Mouse (Mus musculus): Measurements from ENCODE around the gene Lrrtm3.

Lrrtm3 gene

DNA sequence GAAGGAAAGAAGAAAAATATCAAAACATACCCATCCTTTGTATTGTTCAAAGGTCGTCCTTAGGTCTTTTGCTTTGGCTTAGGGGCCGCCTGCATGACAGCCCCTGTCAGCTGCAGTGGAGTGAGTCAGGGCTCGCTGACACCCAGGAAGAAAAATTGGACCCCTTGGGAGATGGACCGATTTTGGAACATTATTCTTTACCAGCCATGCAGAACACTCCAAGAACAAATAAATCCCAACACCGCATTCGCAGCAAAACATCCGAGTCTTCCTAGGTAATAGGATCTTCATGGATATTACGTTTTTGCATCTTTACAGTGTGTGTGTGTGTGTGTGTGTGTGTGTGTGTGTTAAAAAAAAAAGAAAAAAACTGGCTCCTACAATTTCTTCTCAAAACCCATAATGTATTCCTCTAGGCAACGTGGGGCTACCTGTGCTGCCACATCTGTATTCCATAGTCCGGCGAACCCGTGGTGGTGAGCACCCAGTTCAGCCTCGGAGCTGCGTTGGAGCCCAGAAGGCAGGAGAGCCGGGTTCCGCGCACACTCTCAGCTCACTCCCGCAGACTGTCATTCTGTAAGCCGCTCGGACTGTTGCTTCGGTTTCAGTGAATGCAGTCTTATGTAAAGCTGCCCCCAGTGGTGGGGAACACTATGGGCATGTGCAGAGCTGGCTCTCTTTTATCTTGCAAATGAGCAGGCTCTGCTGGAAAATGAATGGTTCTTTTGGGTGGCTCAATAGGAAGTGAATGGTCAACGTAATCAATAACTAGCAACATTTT, at the start of gene Lrrtm3:
Gene Lrrtm3, minus strand, starts transcription at position 598 of the 781 bp plus-strand sequence.
- DNase-seq (ENCODE audit: low spot score in 2 of 2): peak; percentile 91 to 93

DNA sequence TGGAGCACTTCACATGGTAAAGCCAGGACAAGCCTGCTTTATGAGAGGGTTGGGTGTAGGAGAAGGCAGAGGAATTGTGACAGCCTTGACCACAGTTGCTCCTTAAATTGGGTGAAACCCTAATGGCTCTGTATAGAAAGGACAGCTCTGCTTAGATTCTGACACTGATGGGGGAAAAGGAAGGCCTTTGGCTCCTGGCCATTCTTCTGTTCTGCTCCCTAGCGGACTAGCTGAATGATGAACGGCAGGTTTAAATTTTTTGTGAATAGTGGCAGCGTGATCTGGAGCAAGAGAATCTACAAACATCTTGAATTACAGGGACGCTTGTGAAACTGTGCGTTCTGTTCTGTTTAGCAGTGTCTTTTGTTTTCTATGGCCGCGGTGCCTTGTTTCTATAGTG, 45.4 kb upstream of the Lrrtm3 start:
- DNase-seq (ENCODE audit: low spot score in 2 of 2): no peak

DNA sequence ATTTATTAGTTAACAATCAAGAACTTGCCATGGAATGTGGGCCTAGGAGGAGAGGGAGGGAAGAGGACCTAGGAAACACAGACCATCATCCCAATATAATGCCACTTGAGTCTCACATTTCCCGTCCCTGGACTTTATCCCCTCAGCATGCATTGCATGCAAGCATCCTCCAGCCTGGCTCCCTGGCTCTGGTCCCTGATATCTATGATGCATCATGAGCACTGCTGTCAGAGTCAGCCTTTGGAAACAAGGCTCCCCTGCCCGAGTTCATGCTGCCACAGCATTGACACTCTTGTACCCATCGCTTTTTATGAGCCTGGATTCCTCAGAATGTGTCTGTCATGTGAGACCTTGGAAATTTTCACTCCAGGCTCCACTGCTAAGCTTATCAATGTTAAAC, 43.4 kb upstream of the Lrrtm3 start:
- no peak for DNase-seq (ENCODE audit: low spot score in 2 of 2)

DNA sequence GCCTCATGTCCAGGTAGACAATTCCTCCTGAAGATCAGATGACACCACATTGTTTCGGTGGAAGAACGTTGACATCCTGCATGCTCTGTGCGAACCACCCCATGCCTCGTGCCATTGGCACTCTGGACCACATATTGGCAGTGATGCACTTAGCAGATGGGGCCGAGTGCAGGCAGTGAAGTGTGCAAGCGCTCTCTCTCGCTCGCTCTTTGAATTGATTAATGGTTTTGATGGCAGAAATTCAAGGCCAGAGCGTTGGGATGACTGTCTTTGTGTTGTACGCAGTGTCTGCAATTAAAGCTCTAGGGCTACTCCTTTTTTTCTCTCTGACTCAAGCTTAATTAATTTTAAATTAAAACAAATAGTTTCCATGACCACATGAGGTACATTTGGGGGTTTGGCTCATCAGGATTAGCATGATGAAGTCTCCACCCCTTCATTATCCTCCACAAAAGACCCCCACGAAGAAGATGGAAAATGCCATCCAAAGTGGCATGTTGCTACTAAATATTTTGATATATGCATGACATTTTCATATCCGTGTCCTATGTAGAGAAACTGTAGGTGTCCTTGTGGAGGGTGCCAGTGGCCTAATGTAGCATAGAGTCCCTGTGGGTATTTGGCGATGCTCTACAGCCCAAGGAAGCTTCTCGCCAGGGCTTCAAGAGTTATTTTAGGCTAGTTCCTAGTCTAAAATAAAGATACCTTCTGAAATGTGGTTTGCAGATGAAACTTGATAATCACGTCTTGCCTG, 40.5 kb upstream of the Lrrtm3 start:
- peak in 1 of 2 experiments; percentile 27 for DNase-seq (ENCODE audit: low spot score in 2 of 2)

DNA sequence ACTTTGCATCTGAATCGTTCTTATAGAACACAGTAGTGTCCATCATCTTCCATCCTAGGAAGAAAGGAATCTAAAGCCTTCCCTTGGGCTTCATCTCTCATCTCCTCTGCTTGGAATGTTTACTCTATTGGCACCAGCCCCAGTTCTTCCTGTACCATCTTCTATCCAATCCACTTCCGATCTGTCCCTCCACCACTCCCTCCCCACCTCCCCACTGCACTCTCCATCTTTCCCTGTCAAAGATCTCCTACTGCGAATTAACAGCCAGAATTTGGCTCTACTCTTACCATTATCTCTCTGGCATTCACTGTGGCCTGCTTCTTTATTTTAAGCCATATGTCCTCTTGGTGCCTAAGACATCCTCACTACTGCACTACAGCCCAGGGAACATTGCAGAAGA, 28.8 kb upstream of the Lrrtm3 start:
- no peak for DNase-seq (ENCODE audit: low spot score in 2 of 2)

DNA sequence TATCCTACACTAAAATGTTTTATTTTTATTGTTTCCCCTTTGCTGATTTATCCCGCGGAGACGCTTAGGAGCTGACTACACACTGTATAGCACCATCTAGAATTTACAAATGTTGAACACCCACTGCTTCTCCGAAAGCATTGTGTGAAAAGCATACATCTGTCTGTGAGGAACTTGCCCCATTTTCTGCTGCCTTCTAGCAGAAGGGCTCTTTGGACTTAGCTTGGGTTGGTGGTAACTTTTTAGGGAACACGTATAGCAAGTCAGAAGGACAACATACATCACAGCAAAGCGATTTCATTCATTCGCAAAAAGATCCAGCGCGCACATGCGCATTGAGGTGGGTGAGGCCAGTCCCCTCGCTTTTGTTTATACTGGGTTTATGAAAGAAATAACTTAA, 25.2 kb upstream of the Lrrtm3 start:
- no peak for DNase-seq (ENCODE audit: low spot score in 2 of 2)

DNA sequence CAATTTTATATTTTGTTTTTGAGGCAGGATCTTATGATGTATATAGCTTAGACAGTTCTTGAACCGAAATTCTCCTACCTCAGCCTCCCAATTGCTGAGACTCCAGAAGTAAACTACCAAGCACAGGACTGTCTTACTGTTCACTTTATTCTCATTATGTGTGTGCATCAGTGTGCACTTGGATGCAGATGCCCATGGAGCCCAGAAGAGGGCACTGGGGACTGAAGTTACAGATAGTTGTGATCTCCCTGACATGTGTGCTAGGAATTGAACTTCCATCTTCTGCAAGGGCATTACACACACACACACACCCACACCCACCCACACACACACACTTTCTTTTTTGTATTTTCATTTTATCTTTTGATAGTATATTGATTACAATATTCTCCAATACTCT, 6.5 kb upstream of the Lrrtm3 start:
- no peak for DNase-seq (ENCODE audit: low spot score in 2 of 2)

DNA sequence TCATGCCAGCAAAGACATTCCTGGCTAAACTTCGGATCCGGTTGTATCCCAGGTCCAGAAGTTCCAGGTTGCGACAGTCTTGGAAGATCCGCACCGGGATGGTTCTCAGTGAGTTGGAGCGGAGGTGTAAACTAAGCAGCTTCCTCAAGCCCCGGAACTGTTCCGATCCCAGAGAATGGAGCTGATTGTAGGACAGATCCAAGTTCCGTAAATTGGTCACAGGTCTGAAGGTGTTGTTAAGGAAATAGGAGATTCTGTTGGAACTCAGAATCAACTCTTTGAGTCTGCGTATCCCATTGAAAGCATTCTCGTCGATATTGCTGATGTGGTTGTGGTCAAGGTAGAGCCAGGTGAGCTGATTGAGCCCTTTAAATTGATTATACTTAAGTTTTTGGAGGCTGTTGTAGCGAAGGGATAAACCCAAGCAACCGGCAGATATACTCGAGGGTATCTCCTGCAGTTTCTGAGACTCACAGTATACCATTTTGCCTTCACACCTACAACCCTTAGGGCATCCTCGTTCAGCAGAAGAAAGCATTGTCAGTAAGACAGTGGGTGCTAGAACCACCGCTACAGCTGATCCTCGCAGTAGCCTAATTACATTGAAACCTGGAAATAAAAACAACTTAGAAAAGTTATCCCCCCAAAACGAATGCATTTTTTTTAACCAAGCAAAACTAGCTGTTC, 1.2 kb downstream of the Lrrtm3 start:
- no peak for DNase-seq (ENCODE audit: low spot score in 2 of 2)

DNA sequence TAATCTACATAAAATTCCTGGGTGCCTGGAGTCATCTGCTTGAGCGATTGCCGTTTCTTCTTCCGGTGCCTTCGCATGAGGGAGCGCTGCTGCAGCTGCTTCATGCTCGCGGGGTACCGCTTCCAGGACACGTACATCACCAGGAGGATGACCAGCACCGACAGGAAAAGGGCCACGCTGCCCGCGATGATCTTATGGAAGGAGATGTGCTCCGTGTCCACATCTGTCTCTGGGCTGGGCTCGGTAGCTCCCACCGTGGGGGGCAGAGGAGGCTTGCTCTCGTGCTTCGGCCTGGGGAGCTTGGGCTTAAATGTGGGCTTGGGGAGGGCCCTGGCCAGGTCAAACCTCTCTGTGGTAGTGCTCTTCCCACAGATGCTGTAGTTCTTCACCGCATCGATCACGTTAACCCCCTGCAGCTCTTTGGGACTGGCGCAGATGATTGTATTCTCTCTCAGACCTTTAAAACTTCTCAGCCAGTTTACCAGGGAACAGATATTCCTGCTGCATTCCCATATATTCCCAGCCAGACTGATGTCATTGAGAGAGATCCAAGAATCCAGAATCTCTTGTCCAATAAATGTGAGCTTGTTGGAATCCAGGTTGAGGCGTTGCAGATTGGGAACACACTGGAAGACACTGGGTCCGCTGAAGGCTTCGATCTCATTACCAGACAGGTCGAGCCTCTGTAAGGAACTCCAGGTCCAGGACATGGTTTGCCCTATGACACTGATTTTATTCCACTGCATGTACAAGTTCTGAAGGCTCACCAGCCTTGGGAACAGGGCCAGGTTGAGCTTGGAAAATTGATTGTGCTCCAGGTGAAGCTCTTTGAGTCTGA, 1.9 kb downstream of the Lrrtm3 start:
- peak; percentile 55 to 56 for DNase-seq (ENCODE audit: low spot score in 2 of 2)

DNA sequence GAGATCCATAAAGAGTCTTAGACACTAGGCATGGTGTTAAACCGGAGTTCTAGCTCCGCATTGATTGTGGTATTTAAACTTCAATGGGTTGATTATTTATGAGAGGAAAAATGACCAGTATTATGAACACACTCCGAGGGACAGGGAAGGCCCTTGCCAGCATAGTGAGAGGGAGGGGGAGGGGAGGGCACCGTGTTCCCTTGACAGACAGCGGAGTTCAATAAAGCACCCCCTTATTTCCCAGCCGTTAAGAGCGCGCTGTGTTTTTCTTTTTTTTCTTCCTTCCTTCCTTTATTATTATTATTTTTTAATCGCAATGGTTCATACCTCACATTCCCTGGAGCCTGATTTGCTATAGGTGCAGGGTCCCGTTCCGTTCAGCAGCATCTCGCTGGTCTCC, 2.6 kb downstream of the Lrrtm3 start:
- no peak for DNase-seq (ENCODE audit: low spot score in 2 of 2)

DNA sequence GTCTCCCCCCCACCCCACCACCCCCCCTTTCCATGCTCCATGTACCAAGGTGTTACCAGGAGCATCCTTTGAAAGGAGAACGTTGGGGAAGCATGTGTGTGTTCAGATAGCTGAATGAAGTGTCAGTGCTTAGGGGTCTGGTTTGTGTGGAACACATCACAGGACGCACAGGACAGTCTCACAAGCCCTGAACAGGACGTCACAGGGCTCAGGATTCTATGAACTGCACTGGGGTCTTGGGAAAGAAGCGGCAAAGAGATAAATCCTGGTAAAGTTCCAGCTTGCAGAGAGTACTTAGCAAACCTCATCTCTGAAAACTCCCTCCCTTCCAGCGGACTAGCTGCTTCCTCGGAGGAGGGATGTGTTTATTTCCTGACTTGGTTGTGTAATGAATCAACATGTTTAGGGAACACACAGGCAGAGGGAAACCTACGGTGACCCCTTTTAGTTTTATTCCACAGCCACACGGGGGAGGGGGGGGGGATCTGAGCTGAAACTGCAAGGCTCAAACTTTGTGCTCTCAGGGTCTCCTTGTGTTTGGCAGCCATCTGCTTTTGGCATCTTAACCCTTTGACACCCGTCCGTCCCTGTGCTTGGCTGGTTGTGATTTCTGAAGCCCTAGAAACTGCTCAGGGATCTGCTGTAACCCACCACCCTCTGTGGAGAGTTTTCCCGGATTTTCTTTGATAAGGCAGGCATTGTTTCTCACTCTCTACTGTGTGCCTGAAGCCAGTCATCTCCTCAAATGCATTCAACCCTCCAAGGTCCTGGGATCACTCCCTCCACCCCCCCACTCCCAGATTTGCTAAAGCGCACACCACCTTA, 3.3 kb downstream of the Lrrtm3 start:
- DNase-seq (ENCODE audit: low spot score in 2 of 2): no peak

DNA sequence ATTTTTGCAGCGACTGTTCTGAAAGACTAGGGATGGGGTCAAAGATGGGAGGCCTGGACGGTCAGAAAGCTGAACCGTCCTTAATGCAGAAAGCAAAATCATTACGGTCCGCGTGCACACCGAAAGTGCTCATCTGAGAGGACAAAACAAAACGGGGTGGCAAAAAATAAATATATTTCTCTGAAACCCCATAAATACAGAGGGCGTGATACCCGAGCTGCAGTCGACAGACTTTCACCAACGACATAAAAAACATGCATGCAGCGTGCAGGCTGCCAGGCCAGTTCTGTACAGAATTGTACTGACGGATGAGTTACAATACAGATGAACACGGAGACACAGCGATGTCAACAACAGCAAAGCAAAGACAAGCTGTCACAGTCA, 3.9 kb downstream of the Lrrtm3 start:
- no peak for DNase-seq (ENCODE audit: low spot score in 2 of 2)

DNA sequence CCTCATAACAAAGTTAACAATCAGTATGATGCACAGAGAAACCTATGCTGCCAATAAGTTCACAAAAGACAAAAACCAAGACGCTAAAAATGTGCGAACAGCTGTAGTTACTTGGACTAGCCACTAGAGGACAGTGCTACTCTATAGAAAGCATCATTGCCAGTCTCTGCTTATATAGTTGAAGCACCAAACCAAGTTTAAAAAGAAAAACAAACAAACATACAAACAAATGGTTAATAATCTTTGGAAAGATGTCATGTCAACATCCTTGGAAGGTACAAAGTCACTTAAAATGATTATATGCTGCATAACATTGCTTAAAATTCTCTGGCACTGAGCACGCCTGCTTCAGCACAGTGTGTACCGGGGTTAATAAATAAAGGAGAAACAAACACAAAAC, 5.6 kb downstream of the Lrrtm3 start:
- DNase-seq (ENCODE audit: low spot score in 2 of 2): peak in 1 of 2 experiments; percentile 48

DNA sequence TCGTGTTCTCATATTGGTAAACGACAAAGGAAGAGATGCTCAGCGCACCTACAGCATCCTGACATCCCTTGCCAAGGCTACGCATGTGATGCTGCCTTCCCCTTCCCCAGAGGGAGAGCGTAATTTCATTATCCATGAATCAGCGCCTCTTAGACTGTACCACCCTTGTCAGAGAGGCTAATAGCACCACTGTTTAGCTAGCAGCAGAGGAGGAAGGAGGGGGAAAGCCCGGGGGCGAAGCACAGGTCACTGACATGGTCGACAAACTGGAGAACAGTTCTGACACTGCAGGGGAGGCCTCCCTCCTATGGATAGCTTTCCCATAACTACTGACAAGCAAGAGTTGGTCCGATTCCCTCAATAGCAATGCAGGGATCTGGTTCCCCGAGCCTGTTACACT, 6.3 kb downstream of the Lrrtm3 start:
- DNase-seq (ENCODE audit: low spot score in 2 of 2): peak; percentile 34 to 38

DNA sequence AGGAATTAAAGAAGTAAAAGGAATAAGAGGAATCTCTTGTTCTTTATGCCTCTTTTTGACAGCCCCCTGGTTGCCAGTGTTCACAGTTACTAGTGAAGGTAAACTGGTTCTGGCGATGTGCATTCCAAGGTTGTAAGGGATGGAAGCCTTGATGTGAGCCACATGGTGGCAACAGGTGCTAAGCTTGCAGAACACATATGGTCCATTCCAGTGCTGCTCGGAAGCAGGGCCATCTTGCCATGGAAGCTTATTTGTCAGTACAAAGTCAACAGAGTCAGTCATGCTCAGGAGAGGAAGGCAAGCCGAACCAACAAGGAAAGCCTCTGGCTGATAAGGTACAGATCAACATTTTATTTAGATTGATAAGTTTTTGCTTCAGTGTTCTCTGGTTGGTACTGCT, 7.7 kb downstream of the Lrrtm3 start:
- DNase-seq (ENCODE audit: low spot score in 2 of 2): no peak

DNA sequence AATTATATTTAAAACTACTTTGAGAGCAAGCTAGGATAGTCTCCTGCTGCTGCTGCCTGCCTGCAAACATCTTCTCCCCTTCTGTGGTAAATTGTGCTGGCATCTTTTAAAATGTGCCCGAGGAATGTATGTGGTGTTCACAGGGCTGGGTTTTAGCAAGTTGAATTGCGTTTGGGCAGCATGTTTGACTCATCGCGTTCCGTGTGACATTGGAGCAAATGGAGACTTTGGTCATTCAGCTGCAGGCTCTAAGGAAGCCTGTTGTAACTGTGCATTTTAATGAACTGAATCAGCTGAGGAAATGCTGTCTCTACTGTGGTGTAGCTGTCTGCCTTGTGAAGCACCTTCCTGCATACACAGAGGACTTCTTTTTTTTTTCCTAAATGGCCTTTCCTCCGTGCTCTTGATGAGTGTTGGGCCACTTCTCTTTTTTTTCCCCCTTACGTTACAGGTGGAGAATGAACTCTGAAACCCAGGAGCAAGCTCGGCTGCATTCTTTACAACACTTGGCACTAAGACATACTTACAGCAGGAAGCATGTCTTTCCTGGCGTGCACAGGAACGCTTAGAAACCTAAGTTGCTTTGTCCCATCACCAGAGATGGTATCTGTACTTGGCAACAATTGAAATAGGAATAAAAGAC, 13.5 kb downstream of the Lrrtm3 start:
- DNase-seq (ENCODE audit: low spot score in 2 of 2): no peak

DNA sequence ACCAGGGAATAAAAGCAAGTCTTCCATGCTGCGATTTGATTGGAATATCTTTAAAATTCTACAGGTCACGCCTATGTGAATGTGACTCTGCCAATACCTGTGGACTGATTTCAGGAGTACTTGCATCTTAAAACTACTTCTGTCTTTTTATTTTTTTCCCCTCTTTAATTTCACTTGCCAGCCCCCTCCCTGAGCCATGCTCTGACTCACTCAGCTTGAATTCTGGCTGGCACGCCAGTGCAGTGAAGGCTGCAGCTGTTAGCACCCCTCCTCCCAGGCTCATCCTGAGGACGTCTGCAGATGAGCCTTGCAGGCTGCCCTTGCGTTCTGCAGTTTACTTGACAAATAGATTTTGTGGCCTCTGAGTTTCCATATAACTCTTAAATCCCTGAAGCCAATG, 14.1 kb downstream of the Lrrtm3 start:
- DNase-seq (ENCODE audit: low spot score in 2 of 2): peak; percentile 73 to 79

DNA sequence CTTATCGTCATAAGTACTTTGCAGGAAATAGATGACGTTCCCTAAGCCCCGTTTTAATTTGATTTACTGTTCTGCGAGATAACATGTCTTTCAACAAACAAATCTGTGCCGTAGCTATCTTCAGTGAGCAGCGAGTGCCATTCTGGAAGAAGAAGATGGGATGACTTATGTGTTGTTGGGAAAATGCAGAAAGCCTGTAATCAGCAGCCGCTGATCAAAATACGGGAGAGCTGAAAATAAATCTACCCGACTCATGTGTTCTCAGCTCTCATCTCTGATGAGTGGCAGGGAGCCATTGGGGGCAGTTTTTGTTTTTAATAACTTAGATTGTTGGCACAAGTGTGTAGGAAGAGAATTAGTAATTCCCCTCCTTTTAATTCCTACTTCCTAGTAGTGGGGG, 26.4 kb downstream of the Lrrtm3 start:
- DNase-seq (ENCODE audit: low spot score in 2 of 2): no peak

DNA sequence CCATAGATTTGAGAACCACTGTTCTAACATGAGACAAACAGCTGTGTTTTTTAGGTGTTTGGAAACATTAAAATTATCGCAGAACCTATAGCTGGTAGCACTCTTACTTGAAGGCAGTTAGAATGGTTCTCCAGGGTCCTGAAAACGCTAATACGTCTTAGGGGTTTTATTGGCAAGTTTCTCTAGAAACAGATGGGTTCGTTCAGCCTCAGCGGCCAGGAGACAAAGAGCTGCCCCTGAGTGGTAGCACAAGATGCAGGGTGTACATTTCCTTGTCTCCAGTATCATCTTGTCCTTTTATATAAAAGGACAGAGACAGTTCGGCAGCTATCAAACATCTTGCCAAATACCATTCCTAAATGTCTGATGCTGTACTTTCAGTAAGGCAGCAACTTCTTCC, 40.1 kb downstream of the Lrrtm3 start:
- DNase-seq (ENCODE audit: low spot score in 2 of 2): peak in 1 of 2 experiments; percentile 3

DNA sequence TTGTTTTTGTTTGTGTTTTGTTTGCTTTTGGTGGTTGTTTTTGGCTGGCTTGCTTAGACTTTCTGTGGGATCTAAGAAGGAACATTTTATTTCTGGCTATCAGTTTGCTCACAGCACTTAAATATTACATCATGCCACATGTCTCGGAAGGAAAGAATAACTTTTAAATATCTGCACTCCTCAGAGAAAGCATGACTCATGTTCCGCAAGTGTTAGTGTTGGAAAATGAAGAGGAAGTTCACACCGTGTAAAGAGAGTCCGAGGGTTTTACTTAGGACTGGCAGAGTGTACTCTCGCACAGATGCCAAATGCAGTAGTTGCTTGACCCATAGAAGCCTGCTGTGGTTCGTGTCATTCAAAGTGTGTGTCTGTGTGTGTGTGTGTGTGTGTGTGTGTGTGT, 40.9 kb downstream of the Lrrtm3 start:
- peak in 1 of 2 experiments; percentile 20 for DNase-seq (ENCODE audit: low spot score in 2 of 2)
